Mouse (Mus musculus): ENCODE results near the gene Tead1.

DNA sequence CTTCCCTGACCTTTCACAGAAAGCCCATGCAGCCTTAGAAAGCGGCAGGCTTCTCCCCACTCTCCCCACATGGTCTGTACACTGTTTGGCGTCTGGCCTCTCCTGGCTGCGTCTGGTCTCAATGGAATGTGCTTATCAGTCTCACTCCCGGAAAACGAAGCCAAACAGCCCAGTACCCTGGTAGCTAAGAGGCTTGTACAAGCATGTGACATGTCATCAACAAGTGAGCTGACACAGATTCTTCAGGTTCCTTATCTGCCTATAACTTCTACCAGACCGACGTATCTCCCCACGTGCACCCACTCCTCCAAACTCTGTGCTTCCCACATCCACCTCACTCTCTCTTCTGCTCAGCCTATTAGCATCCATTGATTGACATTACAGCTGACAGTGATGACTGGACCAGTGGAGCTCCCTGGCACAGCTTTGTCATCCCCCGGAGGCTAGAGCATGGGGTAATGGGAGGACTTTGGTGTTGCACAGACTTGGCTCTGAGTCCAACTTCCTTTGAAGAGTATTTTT, 22.9 kb upstream of the Tead1 start:
- TF ChIP-seq CTCF (IDR thresholded peaks at IDR 0.05; ENCODE audit: low read depth) = no peak
- no peak for TF ChIP-seq EP300 (IDR thresholded peaks at IDR 0.05; ENCODE audit: low read depth)

All from liver, postnatal 0 days (tissue).